Mouse (Mus musculus) MEL (cell line): ENCODE measurements at regions not wholly inside any gene's neighbourhood (a gene's known extent, or its start where the extent isn't known, plus 50 kb on each side); places are given as distances from the start of the nearest gene placed in this dataset.

Experiments used
- CHD2 ChIP-seq: IDR thresholded peaks from 2 replicates; pipeline ENCODE4 v1.6.1; 2011; ENCODE audit warnings: low read length, improper control_type of control experiment
- CTCF ChIP-seq, 3 experiments: IDR thresholded peaks in 2 of 3; conservative IDR thresholded peaks in 1 of 3; 2 replicates each; pipeline ENCODE4 v1.5.1; 2011 to 2012; ENCODE audit warnings: low read length in 3 of 3, low read depth in 2 of 3, mild to moderate bottlenecking in 2 of 3, improper control_type of control experiment in 1 of 3, inconsistent platforms in 1 of 3, mixed read lengths in 1 of 3, moderate library complexity in 1 of 3; ENCODE audit not compliant: control insufficient read depth in 1 of 3, insufficient read depth in 1 of 3, poor library complexity in 1 of 3, severe bottlenecking in 1 of 3
- KAT2A ChIP-seq: conservative IDR thresholded peaks from 2 replicates; pipeline ENCODE4 v1.6.1; 2012; ENCODE audit warnings: low read depth, low read length, improper control_type of control experiment, inconsistent platforms
- POLR2AphosphoS5 ChIP-seq: IDR thresholded peaks from 2 replicates; pipeline ENCODE4 v1.6.1; 2012; ENCODE audit warnings: low read depth, borderline replicate concordance, mild to moderate bottlenecking, inconsistent platforms, low read length, moderate library complexity, mixed read lengths
- RCOR1 ChIP-seq: IDR thresholded peaks from 2 replicates; pipeline ENCODE4 v1.6.1; 2012; ENCODE audit warnings: low read depth, mild to moderate bottlenecking, inconsistent platforms, low read length, improper control_type of control experiment
- TBP ChIP-seq: IDR thresholded peaks from 2 replicates; pipeline ENCODE4 v1.8.0; 2011; ENCODE audit warnings: low read depth, low read length, improper control_type of control experiment
- UBTF ChIP-seq: IDR thresholded peaks from 2 replicates; pipeline ENCODE4 v1.6.1; 2012; ENCODE audit warnings: low read depth, mild to moderate bottlenecking, inconsistent platforms, low read length, improper control_type of control experiment, moderate library complexity, borderline replicate concordance; ENCODE audit not compliant: insufficient read depth

DNA sequence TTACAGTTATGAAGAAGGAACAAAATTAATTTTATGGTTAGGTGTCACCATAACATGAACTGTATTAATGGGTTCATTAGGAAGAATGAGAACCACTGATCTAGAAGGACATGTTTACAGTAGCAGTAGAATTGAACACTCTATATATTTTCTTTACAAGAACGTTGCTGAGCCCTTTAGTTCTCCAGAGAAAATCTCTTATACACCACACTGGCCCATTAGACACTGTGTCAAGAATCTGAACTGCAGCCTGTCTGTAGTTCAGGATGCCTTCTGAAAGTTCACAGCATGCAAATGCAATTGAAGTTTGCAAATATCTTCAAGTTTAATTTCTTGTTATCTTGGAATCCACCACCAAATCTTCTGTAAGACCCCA, 307.6 kb downstream of the Phf14 start:
- no peak for TF ChIP-seq UBTF
- no peak for TF ChIP-seq TBP
- no peak for TF ChIP-seq CHD2
- no peak for TF ChIP-seq POLR2AphosphoS5
- no peak for TF ChIP-seq RCOR1
- no peak for TF ChIP-seq CTCF (IDR thresholded peaks at IDR 0.05 in 2 of 3, conservative IDR thresholded peaks at IDR 0.05 in 1 of 3; ENCODE audit: control insufficient read depth in 1 of 3, insufficient read depth in 1 of 3, low read depth in 2 of 3, low read length in 3 of 3, poor library complexity in 1 of 3, severe bottlenecking in 1 of 3)
- TF ChIP-seq KAT2A = no peak
